Mouse (Mus musculus) retina, adult 2 months (tissue): ENCODE measurements around the gene Glrx.

Source experiments
- DNase-seq: peaks from one replicate; pipeline ENCODE4 v3.0.0-alpha.2; 2012; ENCODE audit warnings: low read depth, low spot score

Gene Glrx

DNA sequence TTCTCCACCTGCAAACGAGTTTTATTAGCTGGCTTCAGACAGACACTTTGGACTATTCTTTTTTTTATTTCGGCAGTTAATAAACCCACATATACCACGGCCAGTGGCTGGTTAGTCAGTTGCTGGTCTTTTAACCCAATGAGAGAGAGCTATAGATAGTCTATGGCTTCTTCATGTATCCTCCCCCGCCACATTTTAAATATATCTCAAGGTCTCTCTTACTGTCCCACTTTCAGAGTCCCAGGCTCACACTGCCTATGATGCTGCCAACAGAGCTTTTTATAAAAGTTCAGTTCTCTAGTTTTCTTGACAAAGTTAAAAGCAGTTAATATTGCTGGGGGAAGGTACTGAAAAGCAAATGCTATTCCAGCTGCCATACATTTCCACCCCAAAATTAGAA, 52.2 kb downstream of the Glrx start:
- DNase-seq, result no peak

DNA sequence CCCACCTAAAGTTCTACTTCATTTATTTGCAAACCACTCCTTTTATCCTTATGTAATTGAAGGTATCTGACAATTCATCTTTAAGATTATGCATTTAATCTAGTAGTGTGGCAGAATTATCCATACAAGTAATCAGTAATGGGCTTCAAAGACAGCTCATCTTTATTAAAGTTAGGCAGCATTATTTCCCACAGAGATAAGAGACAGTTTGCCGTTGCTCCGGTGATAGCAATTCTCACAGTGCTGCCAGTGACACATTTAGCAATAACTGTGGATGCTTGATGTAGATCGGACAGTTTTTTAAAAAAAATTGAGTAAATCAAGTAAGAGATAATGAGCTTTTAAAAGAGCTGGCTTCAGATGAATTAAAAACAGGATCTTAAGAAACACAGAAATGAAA, 52.6 kb downstream of the Glrx start:
- DNase-seq, result no peak

DNA sequence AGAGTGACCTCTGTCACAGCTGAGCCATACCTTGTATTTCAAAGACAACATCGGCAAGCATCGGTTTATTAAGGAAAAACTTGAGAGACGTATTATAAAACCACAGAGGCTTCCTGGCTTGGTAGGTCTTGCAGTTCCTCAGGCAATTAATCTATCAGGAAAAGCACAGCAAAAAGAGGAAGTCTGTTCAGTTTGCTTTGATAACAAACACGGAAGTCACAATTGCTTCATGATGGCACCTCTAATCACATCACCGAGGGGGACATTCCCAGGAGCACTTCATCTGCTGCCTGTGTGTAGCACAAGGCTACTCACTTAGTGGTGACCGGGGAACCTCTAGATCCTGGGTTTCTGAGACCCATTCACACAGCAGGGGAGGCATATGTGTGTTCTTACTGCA, 53.2 kb downstream of the Glrx start:
- no peak for DNase-seq
